Comparison of ENCODE assay signal across 9 mouse cellular contexts in the genomic region with DNA sequence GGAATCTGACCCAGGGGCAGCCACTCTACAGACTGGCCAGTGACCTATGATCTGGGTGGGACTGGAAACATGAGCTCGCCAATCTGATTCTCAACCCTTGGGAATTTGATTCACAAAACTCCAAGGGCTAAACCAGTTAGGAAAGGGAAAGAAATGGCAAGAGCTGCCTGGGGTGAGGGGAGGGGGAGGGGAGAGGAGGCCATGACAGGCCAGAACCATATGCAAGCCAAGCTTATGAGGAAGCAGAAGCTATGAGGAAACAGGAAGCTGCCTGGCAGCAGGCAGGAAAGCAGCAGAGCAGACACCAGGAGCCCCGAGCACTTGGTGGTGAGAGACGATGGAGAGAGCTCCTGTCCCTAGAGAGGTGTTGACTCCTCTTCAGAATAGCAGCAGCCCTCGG.
A peak's percentile ranks its signal among the peaks of the same experiment; 100 is the strongest.
DNase-seq lines count a peak whose midpoint lies in the region; ATAC-seq lines count a peak whose summit lies in the region.
"Had no signal": no experiment of that assay in that cellular context is flagged by ENCODE, and none has a peak within 500 bp of the region (broad histone marks: within the 10 kb centered on the region; RNA-seq: fewer than 3 reads in every experiment).

No protein-coding gene starts in this region.

- no peak overlapping the region for H3K4me2 ChIP-seq in heart, embryonic 12.5 days
- no peak overlapping the region for H3K4me2 ChIP-seq in kidney, embryonic 16.5 days (replicated peaks; ENCODE audit: low read depth, low read length)

- WGBS in heart, embryonic 10.5 days = 14% methylated on average over 4 of the region's 4 CpGs
- WGBS in heart, embryonic 12.5 days = 22% methylated on average over 4 of the region's 4 CpGs
- 18% methylated on average over 4 of the region's 4 CpGs for WGBS in kidney, embryonic 16.5 days

- no peaks in the 10 kb centered on the region for H3K9me3 ChIP-seq in heart, embryonic 10.5 days
- H3K9me3 ChIP-seq in heart, embryonic 12.5 days (replicated peaks) = no peaks in the 10 kb centered on the region
- H3K9me3 ChIP-seq in kidney, embryonic 16.5 days (ENCODE audit: low read length) = no peaks in the 10 kb centered on the region

- intact Hi-C loops in left cerebral cortex, postnatal 14 days (cut with DNase I) = no loop called here

- H3K36me3 ChIP-seq in heart, embryonic 10.5 days = no peaks in the 10 kb centered on the region
- 0 out of 2 replicates have a peak, but pooled peaks cover 4% of the 10 kb centered on the region for H3K36me3 ChIP-seq in heart, embryonic 12.5 days
- H3K36me3 ChIP-seq in kidney, embryonic 16.5 days (ENCODE audit: insufficient read depth, low read length) = 0 out of 2 replicates have a peak, but pooled peaks cover 3% of the 10 kb centered on the region

- no peak for DNase-seq in heart, embryonic 10.5 days (ENCODE audit: low spot score)
- DNase-seq in NIH3T3 (ENCODE audit: low read depth) = peak; percentile 66
- DNase-seq in lung, postnatal 36 days = peak; percentile 63
- no peak for DNase-seq in cerebellum, adult 18-20 months
- DNase-seq in cerebellum, postnatal 14 days = no peak
- no peak for DNase-seq in left cerebral cortex, postnatal 14 days (ENCODE audit: low spot score in 2 of 2)

- H3K9ac ChIP-seq in heart, embryonic 12.5 days = no peak overlapping the region
- H3K9ac ChIP-seq in kidney, embryonic 16.5 days (replicated peaks; ENCODE audit: low read length) = no peak overlapping the region
- H3K9ac ChIP-seq: liver, embryonic 14.5 days had no signal

- no peaks in the 10 kb centered on the region for H3K27me3 ChIP-seq in heart, embryonic 10.5 days (ENCODE audit: insufficient read depth, poor library complexity, severe bottlenecking)
- no peaks in the 10 kb centered on the region for H3K27me3 ChIP-seq in heart, embryonic 12.5 days (replicated peaks)
- H3K27me3 ChIP-seq in kidney, embryonic 16.5 days (ENCODE audit: insufficient read depth, low read length) = no peaks in the 10 kb centered on the region

- H3K4me1 ChIP-seq in heart, embryonic 10.5 days = peaks cover 45% of the 10 kb centered on the region
- H3K4me1 ChIP-seq in heart, embryonic 12.5 days (replicated peaks) = peaks cover 41% of the 10 kb centered on the region
- peaks cover 35% of the 10 kb centered on the region for H3K4me1 ChIP-seq in kidney, embryonic 16.5 days (ENCODE audit: insufficient read depth, low read length)

- no peak for ATAC-seq in heart, embryonic 12.5 days (ENCODE audit: insufficient number of reproducible peaks, low FRiP score)
- peak; percentile 42; the same call in 1 of the 2 replicates for ATAC-seq in kidney, embryonic 16.5 days (ENCODE audit: low FRiP score, low TSS enrichment)

- 0 out of 2 replicates have a peak overlapping the region, but pooled peaks have one; percentile 24 for H3K4me3 ChIP-seq in heart, embryonic 10.5 days
- no peak overlapping the region for H3K4me3 ChIP-seq in heart, embryonic 12.5 days
- no peak overlapping the region for H3K4me3 ChIP-seq in kidney, embryonic 16.5 days (ENCODE audit: low read length)

- peak overlapping the region; percentile 45; the same call in 1 of the 2 replicates for H3K27ac ChIP-seq in heart, embryonic 10.5 days
- no peak overlapping the region for H3K27ac ChIP-seq in heart, embryonic 12.5 days (ENCODE audit: poor library complexity, severe bottlenecking)
- peak overlapping the region; percentile 44; the same call in 1 of the 2 replicates for H3K27ac ChIP-seq in kidney, embryonic 16.5 days (ENCODE audit: low read length)
- H3K27ac ChIP-seq: liver, embryonic 14.5 days had no signal

Comparison
In these comparisons a context has a peak if more than half of its experiments do, and no peak if none do; other contexts are left out.
1. DNase-seq: peak in NIH3T3 (single experiment) and lung, postnatal 36 days (single experiment); none in heart, embryonic 10.5 days (single experiment), cerebellum, adult 18-20 months (0 of 2), cerebellum, postnatal 14 days (0 of 2) and left cerebral cortex, postnatal 14 days (0 of 2).